Mouse (Mus musculus): ENCODE measurements around the gene Fgf22. TPM values are rescaled to one million over a fixed set of nuclear protein-coding genes. Genes with fewer than 3 reads are reported as not detected.
A peak's percentile ranks its signal among the peaks of the same experiment; 100 is the strongest.

Fgf22 gene
- total and polyA plus RNA-seq, 2 experiments from 2014 or later: 1.0 to 1.7 TPM

DNA sequence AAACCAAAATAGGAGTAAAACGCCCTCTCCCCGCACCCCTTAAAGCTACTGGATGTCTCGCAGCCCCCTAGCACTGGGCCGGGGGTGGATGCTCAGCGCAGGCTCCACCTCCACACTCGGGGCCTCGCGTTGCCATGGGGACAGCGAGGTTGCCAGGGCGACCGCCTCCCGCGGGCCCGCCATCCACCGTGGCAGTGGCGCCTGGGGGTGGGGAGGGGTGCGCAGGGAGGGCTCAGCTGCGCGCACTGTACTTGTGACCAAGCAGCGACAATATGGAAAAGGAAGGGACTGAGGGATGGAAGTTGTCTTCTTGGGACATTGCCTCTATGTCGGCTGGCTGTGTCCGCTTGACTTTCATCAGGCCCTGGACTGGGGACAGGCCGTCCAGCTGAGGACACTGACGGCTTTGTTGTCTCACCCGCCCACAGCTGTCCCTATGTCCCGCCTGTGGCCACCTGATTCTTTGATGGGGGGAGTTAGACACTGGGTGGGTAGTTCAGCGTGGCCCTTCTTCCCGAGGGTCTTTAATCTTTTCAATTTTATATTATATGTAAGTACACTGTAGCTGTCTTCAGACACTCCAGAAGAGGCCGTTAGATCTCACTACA lies 48.9 kb downstream of the Fgf22 start:
- peak overlapping the region; percentile 90 for H3K27ac ChIP-seq (ENCODE audit: low read depth, low read length)
- ATAC-seq (peak; percentile 98), DNase-seq (peak; percentile 94)
- TF ChIP-seq CTCF (IDR thresholded peaks at IDR 0.05; ENCODE audit: low read depth): no peak
- no peaks in the 10 kb centered on the region for H3K9me3 ChIP-seq (ENCODE audit: low read length)
- WGBS: 4% methylated on average over 29 of the region's 29 CpGs
- H3K4me2 ChIP-seq (ENCODE audit: low read depth): peak overlapping the region; percentile 53
- H3K4me3 ChIP-seq (ENCODE audit: low read depth, low read length): peak overlapping the region; percentile 24
- H3K36me3 ChIP-seq (ENCODE audit: insufficient read depth): peaks cover 19% of the 10 kb centered on the region
- peaks cover 32% of the 10 kb centered on the region for H3K4me1 ChIP-seq (ENCODE audit: insufficient read depth)
- no peaks in the 10 kb centered on the region for H3K27me3 ChIP-seq (ENCODE audit: insufficient read depth, low read length)
- H3K9ac ChIP-seq: peak overlapping the region; percentile 46

DNA sequence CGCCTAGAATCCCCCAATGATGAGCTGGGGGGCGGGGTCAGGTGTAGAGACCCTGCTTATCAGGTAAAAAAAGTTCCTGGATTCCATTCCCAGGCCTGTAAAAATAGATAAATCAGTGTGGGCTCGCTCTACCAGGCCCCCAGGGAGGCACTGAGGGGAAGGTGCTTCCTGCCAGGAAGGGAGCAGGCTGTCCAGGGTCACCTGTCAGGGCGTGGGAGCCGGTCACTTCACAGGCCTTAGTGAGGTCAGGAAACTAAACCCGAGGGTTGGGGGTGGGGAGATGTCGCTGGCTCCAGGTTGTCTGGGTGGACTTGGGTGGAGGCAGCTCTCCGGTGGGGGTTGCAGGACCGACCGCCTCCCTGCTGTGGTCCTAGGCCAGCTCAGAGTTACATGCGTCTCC lies 50.8 kb downstream of the Fgf22 start:
- Histone ChIP-seq H3K4me3 (ENCODE audit: low read depth, low read length) (no peak overlapping the region), H3K9ac (no peak overlapping the region), H3K4me2 (ENCODE audit: low read depth) (no peak overlapping the region), H3K27ac (ENCODE audit: low read depth, low read length) (no peak overlapping the region), H3K36me3 (ENCODE audit: insufficient read depth) (peaks cover 35% of the 10 kb centered on the region), H3K9me3 (ENCODE audit: low read length) (no peaks in the 10 kb centered on the region), H3K4me1 (ENCODE audit: insufficient read depth) (peaks cover 32% of the 10 kb centered on the region), H3K27me3 (ENCODE audit: insufficient read depth, low read length) (no peaks in the 10 kb centered on the region)
- 79% methylated on average over 11 of the region's 11 CpGs for WGBS
- TF ChIP-seq CTCF (IDR thresholded peaks at IDR 0.05; ENCODE audit: low read depth): no peak
- ATAC-seq (no peak), DNase-seq (no peak)

DNA sequence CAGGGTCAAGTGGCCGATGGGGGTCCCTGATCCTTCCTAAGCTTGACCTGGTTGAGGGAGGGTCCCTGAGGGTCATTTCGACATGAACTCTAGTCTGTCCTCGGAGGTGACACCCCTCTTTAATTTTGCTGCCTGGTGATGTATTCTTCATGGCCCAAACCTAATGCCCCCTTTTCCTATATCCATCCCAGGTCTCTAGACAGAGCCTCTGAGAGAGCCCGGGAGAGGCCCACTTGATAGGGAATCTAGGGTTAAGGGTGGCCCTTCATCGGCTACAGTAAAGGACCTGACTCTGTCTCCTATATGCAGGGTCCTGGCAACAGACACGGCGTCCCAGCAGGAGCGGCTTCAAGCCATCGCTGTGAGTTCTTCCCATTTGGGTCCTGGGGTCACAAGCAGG lies 51.5 kb downstream of the Fgf22 start:
- ATAC-seq (no peak), DNase-seq (no peak)
- Histone ChIP-seq H3K36me3 (ENCODE audit: insufficient read depth) (peaks cover 42% of the 10 kb centered on the region), H3K27me3 (ENCODE audit: insufficient read depth, low read length) (no peaks in the 10 kb centered on the region), H3K4me1 (ENCODE audit: insufficient read depth) (peaks cover 32% of the 10 kb centered on the region), H3K4me2 (ENCODE audit: low read depth) (no peak overlapping the region), H3K9me3 (ENCODE audit: low read length) (no peaks in the 10 kb centered on the region), H3K9ac (no peak overlapping the region), H3K4me3 (ENCODE audit: low read depth, low read length) (no peak overlapping the region), H3K27ac (ENCODE audit: low read depth, low read length) (no peak overlapping the region)
- TF ChIP-seq CTCF (IDR thresholded peaks at IDR 0.05; ENCODE audit: low read depth): no peak
- 87% methylated on average over 9 of the region's 9 CpGs for WGBS

DNA sequence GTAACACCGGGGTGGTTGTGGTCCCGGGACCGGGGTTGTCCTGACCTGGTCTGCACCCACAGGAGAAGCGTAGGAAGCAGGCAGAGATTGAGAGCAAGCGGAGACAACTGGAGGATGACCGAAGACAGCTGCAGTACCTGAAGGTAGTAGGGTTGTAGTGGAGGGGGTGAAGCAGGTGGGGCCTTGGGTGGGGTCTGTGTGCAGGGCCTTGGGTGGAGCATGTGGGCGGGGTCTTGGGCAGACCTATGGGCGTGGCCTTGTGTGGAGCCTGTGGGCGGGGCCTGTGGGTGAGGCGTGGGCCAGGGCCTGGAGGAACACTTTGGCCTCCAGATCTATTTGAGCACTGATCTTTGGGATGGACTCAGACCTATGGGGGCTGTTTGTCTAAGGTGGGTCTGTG lies 52.1 kb downstream of the Fgf22 start:
- H3K4me2 ChIP-seq (ENCODE audit: low read depth): no peak overlapping the region
- peaks cover 26% of the 10 kb centered on the region for H3K4me1 ChIP-seq (ENCODE audit: insufficient read depth)
- TF ChIP-seq CTCF (IDR thresholded peaks at IDR 0.05; ENCODE audit: low read depth): no peak
- no peak overlapping the region for H3K4me3 ChIP-seq (ENCODE audit: low read depth, low read length)
- H3K9me3 ChIP-seq (ENCODE audit: low read length): no peaks in the 10 kb centered on the region
- no peak overlapping the region for H3K9ac ChIP-seq
- WGBS: 85% methylated on average over 10 of the region's 10 CpGs
- no peak overlapping the region for H3K27ac ChIP-seq (ENCODE audit: low read depth, low read length)
- ATAC-seq (no peak), DNase-seq (no peak)
- peaks cover 42% of the 10 kb centered on the region for H3K36me3 ChIP-seq (ENCODE audit: insufficient read depth)
- no peaks in the 10 kb centered on the region for H3K27me3 ChIP-seq (ENCODE audit: insufficient read depth, low read length)

DNA sequence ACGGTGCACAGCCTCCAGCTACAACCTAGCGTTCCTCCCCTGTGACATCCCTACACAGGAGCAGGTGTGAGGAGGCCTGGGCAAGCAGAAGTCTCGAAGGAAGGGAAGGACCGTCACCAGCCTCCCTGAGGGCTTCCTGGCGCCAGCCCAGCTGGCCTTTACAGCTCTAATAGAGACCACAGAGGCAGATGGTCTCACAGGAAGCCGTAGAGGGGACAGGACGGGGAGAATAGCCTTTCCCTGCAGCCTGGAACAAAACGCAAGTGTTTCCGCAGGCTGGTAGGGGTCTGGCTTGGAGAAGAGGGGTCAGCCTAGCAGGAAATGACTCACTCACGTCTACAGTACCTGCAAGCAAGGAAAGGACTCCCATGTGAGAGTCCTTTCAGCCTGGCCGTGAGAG lies 53.0 kb downstream of the Fgf22 start:
- no peak overlapping the region for H3K4me2 ChIP-seq (ENCODE audit: low read depth)
- peaks cover 18% of the 10 kb centered on the region for H3K4me1 ChIP-seq (ENCODE audit: insufficient read depth)
- WGBS: 73% methylated on average over 11 of the region's 11 CpGs
- no peaks in the 10 kb centered on the region for H3K9me3 ChIP-seq (ENCODE audit: low read length)
- H3K9ac ChIP-seq: no peak overlapping the region
- DNase-seq (no peak), ATAC-seq (no peak)
- H3K36me3 ChIP-seq (ENCODE audit: insufficient read depth): peaks cover 47% of the 10 kb centered on the region
- H3K27ac ChIP-seq (ENCODE audit: low read depth, low read length): no peak overlapping the region
- no peak for TF ChIP-seq CTCF (IDR thresholded peaks at IDR 0.05; ENCODE audit: low read depth)
- no peak overlapping the region for H3K4me3 ChIP-seq (ENCODE audit: low read depth, low read length)
- H3K27me3 ChIP-seq (ENCODE audit: insufficient read depth, low read length): no peaks in the 10 kb centered on the region

Other genes with a start within 250 kb of the Fgf22 start
Only the 30 nearest of the 33 such genes appear.
- gene Plpp2, start 221.3 kb upstream of the Fgf22 start, total RNA-seq (2014; rRNA removed): 18.5 and 24.1 TPM in 2 replicates
- 11.0 and 13.1 TPM in 2 replicates for gene Plpp2, start 221.3 kb upstream of the Fgf22 start, polyA plus RNA-seq (2015; fragmentation: Nextera tagmentation; extraction: Ambion mirVana)
- 70.0 and 73.0 TPM in 2 replicates for gene Mier2, start 199.9 kb upstream of the Fgf22 start, total RNA-seq (2014; rRNA removed)
- gene Mier2, start 199.9 kb upstream of the Fgf22 start, polyA plus RNA-seq (2015; fragmentation: Nextera tagmentation; extraction: Ambion mirVana): 37.5 and 38.6 TPM in 2 replicates
- gene Theg, start 167.7 kb upstream of the Fgf22 start, total RNA-seq (2014; rRNA removed): not detected in 2 replicates
- gene Theg, start 167.7 kb upstream of the Fgf22 start, polyA plus RNA-seq (2015; fragmentation: Nextera tagmentation; extraction: Ambion mirVana): not detected in 2 replicates
- 22.2 and 26.7 TPM in 2 replicates for gene C2cd4c, start 141.1 kb upstream of the Fgf22 start, total RNA-seq (2014; rRNA removed)
- gene C2cd4c, start 141.1 kb upstream of the Fgf22 start, polyA plus RNA-seq (2015; fragmentation: Nextera tagmentation; extraction: Ambion mirVana): 0.65 and 0.69 TPM in 2 replicates
- 45.3 and 54.7 TPM in 2 replicates for gene Shc2, start 117.2 kb upstream of the Fgf22 start, total RNA-seq (2014; rRNA removed)
- gene Shc2, start 117.2 kb upstream of the Fgf22 start, polyA plus RNA-seq (2015; fragmentation: Nextera tagmentation; extraction: Ambion mirVana): 11.3 and 16.9 TPM in 2 replicates
- 0.38 and 0.52 TPM in 2 replicates for gene Odf3l2, start 109.3 kb upstream of the Fgf22 start, total RNA-seq (2014; rRNA removed)
- 0.44 and 0.81 TPM in 2 replicates for gene Odf3l2, start 109.3 kb upstream of the Fgf22 start, polyA plus RNA-seq (2015; fragmentation: Nextera tagmentation; extraction: Ambion mirVana)
- gene Madcam1, start 90.5 kb upstream of the Fgf22 start, total RNA-seq (2014; rRNA removed): 0.38 and 0.95 TPM in 2 replicates
- gene Madcam1, start 90.5 kb upstream of the Fgf22 start, polyA plus RNA-seq (2015; fragmentation: Nextera tagmentation; extraction: Ambion mirVana): 0.67 and 0.70 TPM in 2 replicates
- gene Tpgs1, start 85.7 kb upstream of the Fgf22 start, total RNA-seq (2014; rRNA removed): 64.2 and 91.5 TPM in 2 replicates
- 128 and 148 TPM in 2 replicates for gene Tpgs1, start 85.7 kb upstream of the Fgf22 start, polyA plus RNA-seq (2015; fragmentation: Nextera tagmentation; extraction: Ambion mirVana)
- 61.9 and 69.9 TPM in 2 replicates for gene Cdc34, start 72.9 kb upstream of the Fgf22 start, total RNA-seq (2014; rRNA removed)
- 67.9 and 76.5 TPM in 2 replicates for gene Cdc34, start 72.9 kb upstream of the Fgf22 start, polyA plus RNA-seq (2015; fragmentation: Nextera tagmentation; extraction: Ambion mirVana)
- 2.5 and 3.3 TPM in 2 replicates for gene Gzmm, start 66.1 kb upstream of the Fgf22 start, total RNA-seq (2014; rRNA removed)
- 1.1 and 1.3 TPM in 2 replicates for gene Gzmm, start 66.1 kb upstream of the Fgf22 start, polyA plus RNA-seq (2015; fragmentation: Nextera tagmentation; extraction: Ambion mirVana)
- gene Bsg, start 50.6 kb upstream of the Fgf22 start, total RNA-seq (2014; rRNA removed): 960 and 1,112 TPM in 2 replicates
- 1,015 and 1,046 TPM in 2 replicates for gene Bsg, start 50.6 kb upstream of the Fgf22 start, polyA plus RNA-seq (2015; fragmentation: Nextera tagmentation; extraction: Ambion mirVana)
- 28.0 and 34.5 TPM in 2 replicates for gene Hcn2, start 38.4 kb upstream of the Fgf22 start, total RNA-seq (2014; rRNA removed)
- gene Hcn2, start 38.4 kb upstream of the Fgf22 start, polyA plus RNA-seq (2015; fragmentation: Nextera tagmentation; extraction: Ambion mirVana): 3.6 and 4.7 TPM in 2 replicates
- 27.8 and 34.9 TPM in 2 replicates for gene Polrmt, start 8.5 kb upstream of the Fgf22 start, total RNA-seq (2014; rRNA removed)
- 27.3 and 30.2 TPM in 2 replicates for gene Polrmt, start 8.5 kb upstream of the Fgf22 start, polyA plus RNA-seq (2015; fragmentation: Nextera tagmentation; extraction: Ambion mirVana)
- gene Rnf126, start 11.9 kb downstream of the Fgf22 start, total RNA-seq (2014; rRNA removed): 54.1 and 88.3 TPM in 2 replicates
- 131 and 143 TPM in 2 replicates for gene Rnf126, start 11.9 kb downstream of the Fgf22 start, polyA plus RNA-seq (2015; fragmentation: Nextera tagmentation; extraction: Ambion mirVana)
- 2.1 and 4.5 TPM in 2 replicates for gene Fstl3, start 22.2 kb downstream of the Fgf22 start, total RNA-seq (2014; rRNA removed)
- 1.7 and 2.8 TPM in 2 replicates for gene Fstl3, start 22.2 kb downstream of the Fgf22 start, polyA plus RNA-seq (2015; fragmentation: Nextera tagmentation; extraction: Ambion mirVana)
- 0.31 TPM in 1 of 2 replicates, not detected in the other for gene Prss57, start 35.9 kb downstream of the Fgf22 start, total RNA-seq (2014; rRNA removed)
- 0.35 and 0.67 TPM in 2 replicates for gene Prss57, start 35.9 kb downstream of the Fgf22 start, polyA plus RNA-seq (2015; fragmentation: Nextera tagmentation; extraction: Ambion mirVana)
- 154 and 178 TPM in 2 replicates for gene Palm, start 38.5 kb downstream of the Fgf22 start, total RNA-seq (2014; rRNA removed)
- 351 and 365 TPM in 2 replicates for gene Palm, start 38.5 kb downstream of the Fgf22 start, polyA plus RNA-seq (2015; fragmentation: Nextera tagmentation; extraction: Ambion mirVana)
- 0.24 and 0.77 TPM in 2 replicates for gene Misp, start 65.9 kb downstream of the Fgf22 start, total RNA-seq (2014; rRNA removed)
- gene Misp, start 65.9 kb downstream of the Fgf22 start, polyA plus RNA-seq (2015; fragmentation: Nextera tagmentation; extraction: Ambion mirVana): 0.09 and 0.41 TPM in 2 replicates
- gene Ptbp1, start 99.4 kb downstream of the Fgf22 start, total RNA-seq (2014; rRNA removed): 92.9 and 97.3 TPM in 2 replicates
- gene Ptbp1, start 99.4 kb downstream of the Fgf22 start, polyA plus RNA-seq (2015; fragmentation: Nextera tagmentation; extraction: Ambion mirVana): 53.7 and 55.7 TPM in 2 replicates
- 4.9 and 7.8 TPM in 2 replicates for gene Prtn3, start 119.4 kb downstream of the Fgf22 start, total RNA-seq (2014; rRNA removed)
- 14.9 and 15.4 TPM in 2 replicates for gene Prtn3, start 119.4 kb downstream of the Fgf22 start, polyA plus RNA-seq (2015; fragmentation: Nextera tagmentation; extraction: Ambion mirVana)
- gene Plppr3, start 119.6 kb downstream of the Fgf22 start, total RNA-seq (2014; rRNA removed): 427 and 473 TPM in 2 replicates
- gene Plppr3, start 119.6 kb downstream of the Fgf22 start, polyA plus RNA-seq (2015; fragmentation: Nextera tagmentation; extraction: Ambion mirVana): 309 and 328 TPM in 2 replicates
- gene Elane, start 131.2 kb downstream of the Fgf22 start, total RNA-seq (2014; rRNA removed): not detected in 2 replicates
- gene Elane, start 131.2 kb downstream of the Fgf22 start, polyA plus RNA-seq (2015; fragmentation: Nextera tagmentation; extraction: Ambion mirVana): 0.15 TPM in 1 of 2 replicates, not detected in the other
- gene Cfd, start 135.8 kb downstream of the Fgf22 start, total RNA-seq (2014; rRNA removed): not detected in 2 replicates
- gene Cfd, start 135.8 kb downstream of the Fgf22 start, polyA plus RNA-seq (2015; fragmentation: Nextera tagmentation; extraction: Ambion mirVana): not detected in 2 replicates
- gene Med16, start 153.8 kb downstream of the Fgf22 start, total RNA-seq (2014; rRNA removed): 47.0 and 60.9 TPM in 2 replicates
- gene Med16, start 153.8 kb downstream of the Fgf22 start, polyA plus RNA-seq (2015; fragmentation: Nextera tagmentation; extraction: Ambion mirVana): 46.1 and 56.0 TPM in 2 replicates
- gene Gm26602, start 155.8 kb downstream of the Fgf22 start, total RNA-seq (2014; rRNA removed): not detected in 2 replicates
- 34.4 and 39.2 TPM in 2 replicates for gene Gm26602, start 155.8 kb downstream of the Fgf22 start, polyA plus RNA-seq (2015; fragmentation: Nextera tagmentation; extraction: Ambion mirVana)
- 4.2 and 5.4 TPM in 2 replicates for gene Kiss1r, start 161.9 kb downstream of the Fgf22 start, total RNA-seq (2014; rRNA removed)
- 3.4 and 3.6 TPM in 2 replicates for gene Kiss1r, start 161.9 kb downstream of the Fgf22 start, polyA plus RNA-seq (2015; fragmentation: Nextera tagmentation; extraction: Ambion mirVana)
- gene R3hdm4, start 166.1 kb downstream of the Fgf22 start, total RNA-seq (2014; rRNA removed): 117 and 129 TPM in 2 replicates
- gene R3hdm4, start 166.1 kb downstream of the Fgf22 start, polyA plus RNA-seq (2015; fragmentation: Nextera tagmentation; extraction: Ambion mirVana): 282 and 333 TPM in 2 replicates
- 7.1 and 7.9 TPM in 2 replicates for gene Arid3a, start 172.0 kb downstream of the Fgf22 start, total RNA-seq (2014; rRNA removed)
- 1.0 and 2.1 TPM in 2 replicates for gene Arid3a, start 172.0 kb downstream of the Fgf22 start, polyA plus RNA-seq (2015; fragmentation: Nextera tagmentation; extraction: Ambion mirVana)
- 58.2 and 84.6 TPM in 2 replicates for gene Wdr18, start 205.1 kb downstream of the Fgf22 start, total RNA-seq (2014; rRNA removed)
- 91.9 and 107 TPM in 2 replicates for gene Wdr18, start 205.1 kb downstream of the Fgf22 start, polyA plus RNA-seq (2015; fragmentation: Nextera tagmentation; extraction: Ambion mirVana)
- gene Grin3b, start 215.6 kb downstream of the Fgf22 start, total RNA-seq (2014; rRNA removed): 0.14 and 0.15 TPM in 2 replicates
- 0.09 and 0.18 TPM in 2 replicates for gene Grin3b, start 215.6 kb downstream of the Fgf22 start, polyA plus RNA-seq (2015; fragmentation: Nextera tagmentation; extraction: Ambion mirVana)